Mouse (Mus musculus) lung, postnatal 0 days (tissue): ENCODE results near the gene Kdelc1.

Experiments
- CTCF ChIP-seq: IDR thresholded peaks from 2 replicates; pipeline ENCODE4 v1.5.1; 2016; ENCODE audit warnings: antibody characterized with exemption, mild to moderate bottlenecking
- EP300 ChIP-seq: IDR thresholded peaks from 2 replicates; pipeline ENCODE4 v1.6.1; 2016; ENCODE audit warnings: antibody characterized with exemption, mild to moderate bottlenecking, control low read depth

GRCm38 (mm10) chr1:44117571-44117970, 1.0 kb downstream of the Kdelc1 start:
- TF ChIP-seq CTCF: no peak
- TF ChIP-seq EP300: no peak
